Mouse (Mus musculus) c-Kit-positive CD71-positive TER-119-negative erythroid progenitor cells, embryonic 14.5 days (primary cell): ENCODE measurements around the gene Mark4.

Experiments used
- DNase-seq: peaks from one replicate; pipeline ENCODE4 v3.0.0-alpha.2; 2013; ENCODE audit warnings: low read depth

The Mark4 gene

DNA sequence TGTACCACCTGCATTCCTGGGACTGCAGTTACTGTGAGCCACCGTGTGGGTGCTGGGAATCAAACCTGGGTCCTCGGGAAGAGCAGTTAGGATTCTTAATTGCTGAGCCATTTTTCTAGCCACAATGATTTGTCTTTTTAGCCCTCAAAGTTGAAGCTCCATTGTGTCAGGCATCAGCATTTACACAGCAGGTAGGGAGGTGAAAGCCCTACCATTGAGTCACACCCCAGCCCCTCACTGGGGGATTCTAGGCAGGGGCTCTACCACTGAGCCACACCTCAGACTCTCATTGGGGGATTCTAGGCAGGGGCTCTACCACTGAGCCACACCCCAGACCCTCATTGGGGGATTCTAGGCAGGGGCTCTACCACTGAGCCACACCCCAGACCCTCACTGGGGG lies 22.3 kb downstream of the Mark4 start:
- no peak for DNase-seq

- no peak for DNase-seq
Measured at GRCm38 (mm10) chr7:19432475-19432874, 26.1 kb downstream of the Mark4 start.

- no peak for DNase-seq
Measured at GRCm38 (mm10) chr7:19430402-19430801, 28.2 kb downstream of the Mark4 start.

- no peak for DNase-seq
Measured at GRCm38 (mm10) chr7:19429726-19430125, 28.9 kb downstream of the Mark4 start.

DNA sequence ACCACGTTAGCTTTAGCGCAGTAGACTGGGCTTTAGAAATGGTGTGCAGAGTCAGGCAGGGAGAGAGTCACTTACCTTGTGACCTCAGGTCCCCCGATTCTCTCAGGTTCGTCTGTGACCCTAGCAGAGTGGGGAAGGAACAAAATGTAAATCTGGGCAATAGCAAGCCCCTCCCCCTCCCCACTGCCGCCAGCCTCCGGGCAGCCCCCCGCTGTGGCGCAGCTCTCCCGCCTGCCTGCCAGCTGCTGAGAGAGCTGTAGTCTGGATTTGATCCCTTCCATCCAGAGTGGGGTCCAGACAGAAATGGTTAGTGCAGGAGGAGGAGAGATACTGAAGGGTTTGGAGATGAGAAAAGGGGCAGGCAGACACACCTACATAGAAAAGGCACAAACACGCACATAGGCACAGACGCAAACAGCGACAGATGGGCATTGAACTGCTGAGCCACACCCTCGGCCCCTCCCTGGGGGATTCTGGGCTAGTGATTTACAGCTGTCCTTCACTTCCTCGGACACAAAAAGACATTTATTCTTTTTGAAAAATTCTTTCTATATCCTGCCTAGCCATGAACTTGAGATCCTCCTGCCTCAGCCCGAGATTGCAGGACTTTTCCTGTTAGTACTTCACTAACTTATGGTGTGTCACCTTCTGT lies 30.5 kb downstream of the Mark4 start:
- DNase-seq = no peak

GRCm38 (mm10) chr7:19426888-19427287 lies 31.7 kb downstream of the Mark4 start:
- DNase-seq = no peak

GRCm38 (mm10) chr7:19426349-19426748 lies 32.3 kb downstream of the Mark4 start:
- no peak for DNase-seq

DNA sequence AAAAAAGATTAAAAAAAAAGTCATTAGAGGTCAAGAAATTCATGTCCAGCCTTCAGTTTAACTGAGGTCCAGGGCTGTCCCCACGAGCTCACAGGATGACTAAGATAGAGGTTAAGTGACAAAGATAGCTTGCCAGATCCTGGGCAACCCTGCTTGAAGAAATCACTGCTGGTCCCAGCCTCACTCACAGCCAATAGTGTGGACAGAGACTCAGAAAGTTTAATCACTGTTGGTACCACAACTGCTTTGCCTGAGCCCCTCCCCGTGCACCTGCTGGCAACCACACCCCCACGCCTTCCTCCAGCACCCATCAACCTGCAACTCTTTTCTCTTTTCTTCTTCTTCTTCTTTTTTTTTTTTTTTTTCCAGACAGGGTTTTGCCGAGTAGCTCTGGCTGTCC lies 34.6 kb downstream of the Mark4 start:
- no peak for DNase-seq

GRCm38 (mm10) chr7:19423083-19423482 lies 35.5 kb downstream of the Mark4 start:
- DNase-seq = no peak

DNA sequence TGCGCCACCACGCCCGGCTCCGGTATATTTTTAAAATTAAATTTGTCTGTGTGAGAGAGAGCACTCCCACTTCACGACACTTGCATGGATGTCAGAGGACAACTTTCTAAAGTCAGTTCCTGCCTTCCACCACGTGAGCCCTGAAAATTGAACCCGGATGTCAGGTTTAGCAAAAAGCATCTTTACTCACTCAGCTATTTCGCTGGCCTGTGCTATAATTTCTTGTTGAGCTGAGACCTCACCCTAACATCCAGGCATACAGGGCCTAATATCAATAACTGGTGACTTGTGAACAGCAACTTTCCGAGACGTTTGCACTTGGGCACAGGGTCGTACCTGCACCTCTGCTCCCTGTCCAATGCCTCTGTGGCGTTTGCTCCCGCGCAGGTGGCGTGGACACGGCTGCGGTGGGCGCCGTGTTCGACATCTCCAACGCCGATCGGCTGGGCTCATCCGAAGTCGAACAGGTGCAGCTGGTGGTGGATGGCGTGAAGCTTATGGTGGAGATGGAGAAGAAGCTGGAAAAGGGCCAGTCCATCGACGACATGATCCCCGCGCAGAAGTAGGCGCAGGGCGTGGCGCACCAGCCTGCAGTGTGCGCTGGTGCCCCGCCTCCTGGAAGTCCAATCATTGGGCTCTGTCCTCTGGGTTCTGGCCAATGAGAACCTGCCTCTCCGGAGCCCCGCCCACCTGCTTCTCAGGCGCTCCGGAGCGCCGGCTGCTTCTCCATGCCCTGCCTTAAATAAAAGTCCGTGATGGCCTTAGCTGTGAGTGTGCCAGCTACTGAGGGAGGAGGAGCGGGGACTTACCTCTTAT lies 37.6 kb downstream of the Mark4 start:
- DNase-seq = peak; percentile 85

GRCm38 (mm10) chr7:19420121-19420520 lies 38.5 kb downstream of the Mark4 start:
- no peak for DNase-seq

DNA sequence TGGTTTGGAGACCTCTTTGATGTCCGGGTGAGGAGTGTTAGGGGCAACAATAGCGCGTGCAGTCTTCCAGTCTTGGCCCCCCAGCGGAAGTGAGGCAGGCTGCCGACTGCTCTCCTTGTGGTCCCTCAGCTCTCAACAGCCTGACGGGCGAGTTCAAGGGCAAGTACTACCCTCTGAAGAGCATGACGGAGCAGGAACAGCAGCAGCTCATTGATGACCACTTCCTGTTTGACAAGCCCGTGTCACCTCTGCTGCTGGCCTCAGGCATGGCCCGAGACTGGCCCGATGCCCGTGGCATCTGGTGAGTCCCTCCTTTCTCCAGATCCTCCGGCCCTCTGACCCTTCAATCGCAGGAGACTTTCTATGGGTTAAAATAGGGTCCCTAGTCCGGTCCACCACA lies 42.0 kb downstream of the Mark4 start:
- no peak for DNase-seq

GRCm38 (mm10) chr7:19413525-19413924 lies 45.1 kb downstream of the Mark4 start:
- no peak for DNase-seq

DNA sequence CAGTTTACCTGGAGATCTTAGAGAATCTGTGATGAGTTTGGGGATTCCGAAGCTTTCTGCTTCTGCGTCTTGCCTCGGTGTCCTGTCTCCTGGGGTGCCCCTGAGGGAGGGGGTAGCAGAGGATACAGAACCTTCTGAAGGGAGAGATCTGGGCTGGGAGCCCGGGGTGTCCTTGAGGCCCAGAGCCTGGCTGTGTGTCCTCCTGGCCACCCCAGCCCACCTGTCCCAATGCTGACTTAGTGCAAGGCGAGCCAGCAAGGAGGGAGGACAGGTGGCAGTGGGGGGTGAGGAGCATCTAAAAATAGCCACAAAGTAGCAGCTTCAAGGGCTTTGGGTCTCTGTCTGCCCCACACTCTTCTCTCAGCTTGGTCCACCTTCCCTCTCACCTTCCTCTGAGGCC lies 46.8 kb downstream of the Mark4 start:
- no peak for DNase-seq

DNA sequence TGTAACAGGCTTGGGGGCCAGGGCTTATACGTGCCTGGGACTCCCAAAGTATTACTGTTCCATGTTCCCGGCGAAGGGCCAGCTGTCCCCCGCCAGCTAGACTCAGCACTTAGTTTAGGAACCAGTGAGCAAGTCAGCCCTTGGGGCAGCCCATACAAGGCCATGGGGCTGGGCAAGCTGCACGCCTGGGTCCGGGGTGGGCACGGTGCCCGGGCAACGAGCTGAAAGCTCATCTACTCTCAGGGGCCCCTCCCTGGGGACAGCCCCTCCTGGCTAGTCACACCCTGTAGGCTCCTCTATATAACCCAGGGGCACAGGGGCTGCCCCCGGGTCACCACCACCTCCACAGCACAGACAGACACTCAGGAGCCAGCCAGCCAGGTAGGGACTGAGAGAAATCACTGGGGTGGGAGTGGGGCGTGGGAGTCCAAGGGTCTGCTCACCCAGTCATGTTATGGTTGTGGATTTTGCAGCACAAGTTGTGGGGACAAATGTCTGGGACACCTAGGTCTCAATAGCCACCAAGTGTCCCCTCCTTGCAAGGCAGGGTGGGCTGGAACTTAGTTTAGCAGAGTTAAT lies 47.8 kb downstream of the Mark4 start:
- DNase-seq = no peak

DNA sequence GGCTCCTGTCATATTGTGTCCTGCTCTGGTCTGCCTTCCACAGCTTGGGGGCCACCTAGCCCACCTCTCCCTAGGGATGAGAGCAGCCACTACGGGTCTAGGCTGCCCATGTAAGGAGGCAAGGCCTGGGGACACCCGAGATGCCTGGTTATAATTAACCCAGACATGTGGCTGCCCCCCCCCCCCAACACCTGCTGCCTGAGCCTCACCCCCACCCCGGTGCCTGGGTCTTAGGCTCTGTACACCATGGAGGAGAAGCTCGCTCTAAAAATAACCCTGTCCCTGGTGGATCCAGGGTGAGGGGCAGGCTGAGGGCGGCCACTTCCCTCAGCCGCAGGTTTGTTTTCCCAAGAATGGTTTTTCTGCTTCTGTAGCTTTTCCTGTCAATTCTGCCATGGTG lies 48.9 kb downstream of the Mark4 start:
- DNase-seq = no peak

DNA sequence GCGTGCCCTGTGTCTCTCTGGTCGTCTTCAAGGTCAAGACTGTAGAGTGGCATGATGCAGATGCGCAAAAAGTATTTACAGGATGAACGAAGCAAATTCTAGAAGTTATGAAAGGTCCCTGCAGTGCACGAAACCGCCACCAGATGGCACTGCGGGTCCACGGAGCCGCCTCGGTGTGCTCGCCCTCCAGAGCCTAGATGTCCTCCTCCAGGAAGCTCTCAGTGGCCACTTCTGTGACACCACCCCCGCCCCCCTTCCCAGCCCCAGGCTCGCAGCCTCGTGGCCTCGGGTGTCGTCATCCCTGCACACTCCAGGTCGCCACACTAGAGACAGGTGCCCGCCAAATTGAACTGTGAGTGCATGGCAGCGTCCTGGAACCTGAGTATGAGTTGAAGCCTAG lies 53.2 kb downstream of the Mark4 start:
- DNase-seq = peak; percentile 65

GRCm38 (mm10) chr7:19404476-19404875 lies 54.1 kb downstream of the Mark4 start, which contains the start of gene Ckm:
Gene Ckm, plus strand, starts transcription at chr7:19404776.
- DNase-seq = no peak

DNA sequence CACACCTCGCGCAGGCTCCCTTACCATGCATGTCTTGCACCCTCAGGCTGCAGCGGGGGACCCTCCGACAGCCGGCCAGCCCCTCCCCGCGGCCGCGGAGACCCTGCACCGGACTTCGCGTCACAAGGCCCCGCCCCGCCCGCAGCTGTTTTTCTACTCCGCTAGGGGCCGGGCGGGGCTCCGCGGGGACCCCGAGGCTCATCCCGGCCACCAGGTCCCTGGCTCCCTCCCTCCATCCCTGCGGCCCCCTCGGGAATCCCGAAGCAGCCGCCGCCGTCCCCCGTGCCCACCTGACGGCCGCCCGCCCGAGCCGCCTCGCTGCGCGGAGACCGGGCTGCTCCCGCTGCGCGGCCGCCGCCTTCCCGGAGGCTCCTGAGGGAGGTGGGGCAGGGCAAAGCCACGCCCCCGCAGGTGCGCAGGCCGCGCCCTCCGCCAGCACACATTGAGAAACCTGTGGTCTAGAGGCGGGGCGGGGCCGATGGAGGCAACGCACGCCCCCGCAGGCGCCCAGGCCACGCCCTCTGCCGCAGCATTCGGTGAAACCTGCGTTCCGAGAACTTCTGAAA lies 54.8 kb downstream of the Mark4 start, which contains the start of gene Klc3:
Gene Klc3, minus strand, starts transcription at position 374 of the 566 bp plus-strand sequence.
- peak; percentile 87 for DNase-seq

DNA sequence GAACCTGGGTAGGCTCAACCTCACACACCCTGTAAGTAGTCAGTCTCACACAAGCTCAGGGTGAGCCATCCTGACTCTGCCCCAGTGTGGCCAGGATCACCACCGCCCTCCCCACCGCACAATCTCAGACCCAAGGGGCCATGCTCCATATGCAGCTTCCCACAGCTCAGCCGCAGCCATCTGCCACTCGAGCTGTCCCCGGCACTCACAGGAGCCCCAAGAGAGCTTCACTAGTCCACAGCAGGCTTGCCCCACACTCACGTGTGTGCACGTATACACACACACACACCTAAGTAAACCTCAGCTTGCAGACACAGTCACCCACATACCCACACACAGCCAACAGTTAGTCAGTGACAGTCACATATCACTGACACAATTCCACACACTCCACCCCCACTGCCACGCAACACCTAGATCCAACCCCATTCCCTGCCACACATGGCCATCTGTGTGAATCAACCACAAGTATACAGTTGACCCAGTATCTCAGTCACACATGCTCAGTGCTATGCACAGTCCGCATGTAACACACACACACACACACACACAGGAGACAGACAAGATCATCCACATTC lies 56.0 kb downstream of the Mark4 start:
- DNase-seq = no peak

DNA sequence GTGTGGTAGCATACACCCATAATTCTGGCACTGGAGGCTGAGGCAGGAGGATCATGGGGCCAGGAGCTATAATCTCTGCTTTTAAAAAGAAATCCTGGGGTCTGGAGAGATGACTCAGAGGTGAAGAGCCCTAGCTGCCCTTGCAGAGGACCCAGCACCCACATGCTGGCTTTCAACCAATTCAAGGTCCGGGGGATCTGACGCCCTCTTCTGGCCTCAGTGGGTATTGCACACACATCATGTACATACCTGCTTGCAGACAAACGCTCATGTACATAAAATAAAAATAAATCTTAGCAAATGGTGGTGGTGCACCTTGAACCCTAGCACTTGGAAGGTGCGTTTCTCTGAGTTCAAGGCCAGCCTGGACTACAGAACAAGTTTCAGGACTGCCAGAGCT lies 57.7 kb downstream of the Mark4 start:
- DNase-seq = no peak

DNA sequence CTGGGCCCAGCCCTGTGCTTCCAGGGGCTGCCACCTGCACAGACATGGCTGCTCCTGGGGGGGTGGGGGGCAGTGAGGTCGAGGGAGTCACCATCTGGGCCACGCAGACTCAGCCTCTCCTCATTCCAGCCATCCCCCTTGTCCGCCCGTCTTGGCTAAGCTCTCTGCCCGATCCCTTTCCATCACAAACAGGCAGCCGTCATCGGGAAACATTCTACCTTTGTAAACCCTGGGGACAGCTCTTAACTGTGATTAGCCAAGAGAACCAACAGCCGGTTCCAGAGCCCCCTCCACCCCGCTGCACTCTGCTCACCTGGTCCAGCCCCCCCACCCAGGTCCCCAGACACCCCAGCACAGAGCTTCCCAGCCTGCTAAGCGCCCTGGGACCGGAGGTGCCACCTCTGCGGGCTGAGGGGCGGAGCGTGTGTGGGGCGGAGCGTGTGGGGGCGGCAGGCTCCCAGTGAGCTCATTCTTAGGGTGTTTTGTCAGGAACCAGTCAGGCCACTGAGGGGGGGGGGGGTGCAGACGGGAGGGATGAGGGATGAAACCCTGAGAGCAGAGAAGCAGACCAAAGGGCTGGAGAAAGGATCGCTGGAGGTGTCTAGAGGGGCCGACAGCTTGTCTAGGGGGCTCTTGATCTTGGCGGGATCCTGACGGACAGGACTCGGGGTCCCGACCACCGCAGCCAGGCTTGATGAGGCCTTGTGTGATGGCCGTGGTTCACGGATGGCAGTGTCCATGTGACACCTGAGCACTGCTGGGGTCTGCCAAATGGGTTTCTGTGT lies 58.9 kb downstream of the Mark4 start:
- no peak for DNase-seq
